Mouse (Mus musculus): ENCODE measurements around the gene Map3k4.

- TF ChIP-seq TCF12 (IDR thresholded peaks at IDR 0.05; ENCODE audit: low read depth, low read length) (no peak), CTCF (conservative IDR thresholded peaks at IDR 0.05 in 1 of 2, IDR thresholded peaks at IDR 0.05 in 1 of 2; ENCODE audit: low read depth in 2 of 2, low read length in 2 of 2) (no peak), EP300 (IDR thresholded peaks at IDR 0.05; ENCODE audit: low read length) (no peak), RAD21 (IDR thresholded peaks at IDR 0.05; ENCODE audit: low read depth, low read length) (no peak), POLR2A (IDR thresholded peaks at IDR 0.05; ENCODE audit: low read depth, low read length) (no peak), TBP (conservative IDR thresholded peaks at IDR 0.05; ENCODE audit: low read depth, low read length) (no peak), MEF2A (IDR thresholded peaks at IDR 0.05; ENCODE audit: borderline replicate concordance, low read depth, low read length) (no peak), HCFC1 (IDR thresholded peaks at IDR 0.05; ENCODE audit: low read depth, low read length) (no peak), SIN3A (IDR thresholded peaks at IDR 0.05; ENCODE audit: low read length) (no peak), MAFK (IDR thresholded peaks at IDR 0.05; ENCODE audit: insufficient replicate concordance, low read length) (no peak)
Measured at GRCm38 (mm10) chr17:12319786-12320185, 1.2 kb upstream of the Map3k4 start.
